14 mouse cellular contexts compared by ENCODE assay signal in genomic region chr5:52920722-52921264, GRCm38 (mm10).
"Had no signal": no experiment of that assay in that cellular context is flagged by ENCODE, and none has a peak within 500 bp of the region (broad histone marks: within the 10 kb centered on the region; RNA-seq: fewer than 3 reads in every experiment).

No protein-coding gene starts in this region.

- H3K4me2 ChIP-seq: kidney, embryonic 15.5 days; limb, embryonic 12.5 days; liver, embryonic 13.5 days had no signal

- H3K9ac ChIP-seq: kidney, embryonic 15.5 days; limb, embryonic 12.5 days; liver, embryonic 13.5 days; liver, postnatal 0 days had no signal

- H3K27ac ChIP-seq: kidney, embryonic 15.5 days; limb, embryonic 12.5 days; liver, embryonic 13.5 days had no signal

- DNase-seq: kidney, adult 2 months; kidney, postnatal 25 days; layer of hippocampus, adult 9-11 months; liver; liver, embryonic 13.5 days; liver, postnatal 0 days; right cerebral cortex, postnatal 4 days; spleen, adult 18-20 months; thymus, adult 2 months; thymus, postnatal 25 days had no signal

- H3K36me3 ChIP-seq: kidney, embryonic 15.5 days; limb, embryonic 12.5 days; liver, embryonic 13.5 days had no signal

- ATAC-seq: intestine, embryonic 16.5 days; liver, postnatal 0 days; midbrain, embryonic 16.5 days had no signal

- H3K4me3 ChIP-seq: kidney, embryonic 15.5 days; limb, embryonic 12.5 days; liver, embryonic 13.5 days had no signal

- H3K9me3 ChIP-seq: kidney, embryonic 15.5 days; liver, embryonic 13.5 days had no signal

- H3K27me3 ChIP-seq: kidney, embryonic 15.5 days; limb, embryonic 12.5 days; liver, embryonic 13.5 days had no signal

- H3K4me1 ChIP-seq: kidney, embryonic 15.5 days; limb, embryonic 12.5 days; liver, embryonic 13.5 days had no signal
